8 mouse cellular contexts compared by ENCODE assay signal in the genomic region with DNA sequence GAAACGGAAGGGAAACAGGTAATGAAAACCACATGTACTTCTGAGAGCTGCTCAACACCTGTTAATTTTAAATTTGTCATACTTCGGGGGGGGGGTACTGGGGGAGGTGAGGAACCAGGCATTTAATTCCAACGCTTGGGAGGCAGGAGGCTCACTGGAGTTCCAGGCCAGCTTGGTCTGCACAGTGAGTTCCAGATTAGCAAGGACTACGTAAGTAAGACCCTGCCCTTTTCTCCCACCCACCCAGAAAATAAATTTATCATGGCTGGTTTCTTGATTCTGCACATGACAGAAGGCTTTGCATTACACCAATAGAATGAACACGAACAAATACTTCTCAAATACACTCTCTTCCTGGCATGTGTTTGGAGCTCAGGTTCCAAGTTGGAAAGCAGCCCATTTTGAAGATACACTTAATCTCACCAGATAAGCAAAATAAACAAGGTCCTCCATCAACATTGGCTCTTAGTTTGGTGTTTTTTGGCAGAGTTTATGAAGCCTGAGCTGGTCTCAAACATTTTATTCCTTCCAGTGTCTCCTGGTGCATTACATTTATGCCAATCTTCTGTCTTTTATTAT. TPM values are rescaled to one million over a fixed set of nuclear protein-coding genes. Genes with fewer than 3 reads are reported as not detected.
A peak's percentile ranks its signal among the peaks of the same experiment; 100 is the strongest.
DNase-seq lines count a peak whose midpoint lies in the region; ATAC-seq and TF ChIP-seq lines count a peak whose summit lies in the region.

No protein-coding gene starts in this region.

- peaks cover 41% of the 10 kb centered on the region for H3K79me2 ChIP-seq in MEL (ENCODE audit: control insufficient read depth, insufficient read depth, low read length, poor library complexity)

- no peak for TF ChIP-seq POLR2A in MEL (IDR thresholded peaks at IDR 0.05; ENCODE audit: control insufficient read depth in 1 of 2, insufficient read depth in 1 of 2, low read depth in 1 of 2, low read length in 2 of 2, poor library complexity in 1 of 2)
- no peak for TF ChIP-seq POLR2A in olfactory bulb, adult 2 months (IDR thresholded peaks at IDR 0.05; ENCODE audit: insufficient read depth, low read depth, low read length)

- no peak for TF ChIP-seq RAD21 in MEL (IDR thresholded peaks at IDR 0.05; ENCODE audit: low read depth, low read length)

- WGBS in heart, embryonic 10.5 days, result 9% methylated on average over 5 of the region's 5 CpGs
- 20% methylated on average over 5 of the region's 5 CpGs for WGBS in liver, embryonic 12.5 days (ENCODE audit: insufficient replicate concordance)
- WGBS in olfactory bulb, adult 2 months, result 6% methylated on average over 5 of the region's 5 CpGs

- H3K4me2 ChIP-seq in liver, embryonic 12.5 days, result peak overlapping the region; percentile 99

- peak overlapping the region; percentile 41 for H3K27ac ChIP-seq in MEL (ENCODE audit: control insufficient read depth, low read depth, low read length)
- H3K27ac ChIP-seq in heart, embryonic 10.5 days, result peak overlapping the region; percentile 96
- H3K27ac ChIP-seq in liver, embryonic 12.5 days, result peak overlapping the region; percentile 91
- H3K27ac ChIP-seq in olfactory bulb, adult 2 months (ENCODE audit: insufficient read depth, low read depth, low read length), result no peak overlapping the region

- peak in 1 of 2 experiments; percentile 34; a peak in 1 of 4 replicates for TF ChIP-seq EP300 in MEL (IDR thresholded peaks at IDR 0.05; ENCODE audit: low read depth in 1 of 2, low read length in 2 of 2)

- no peak for TF ChIP-seq CTCF in MEL (IDR thresholded peaks at IDR 0.05 in 2 of 3, conservative IDR thresholded peaks at IDR 0.05 in 1 of 3; ENCODE audit: control insufficient read depth in 1 of 3, insufficient read depth in 1 of 3, low read depth in 2 of 3, low read length in 3 of 3, poor library complexity in 1 of 3, severe bottlenecking in 1 of 3)
- no peak for TF ChIP-seq CTCF in olfactory bulb, adult 2 months (IDR thresholded peaks at IDR 0.05; ENCODE audit: insufficient read depth, low read depth, low read length)

- peak overlapping the region; percentile 72 to 77 for H3K4me3 ChIP-seq in MEL (ENCODE audit: control insufficient read depth in 1 of 2, insufficient read depth in 1 of 2, low read depth in 2 of 2, low read length in 2 of 2)
- peak overlapping the region; percentile 85 for H3K4me3 ChIP-seq in heart, embryonic 10.5 days
- H3K4me3 ChIP-seq in liver, embryonic 12.5 days, result peak overlapping the region; percentile 99
- H3K4me3 ChIP-seq in olfactory bulb, adult 2 months (ENCODE audit: insufficient read depth, low read depth, low read length), result peak overlapping the region; percentile 92

- no peaks in the 10 kb centered on the region for H3K9me3 ChIP-seq in MEL (replicated peaks; ENCODE audit: insufficient read depth, low read length)
- no peaks in the 10 kb centered on the region for H3K9me3 ChIP-seq in heart, embryonic 10.5 days
- H3K9me3 ChIP-seq in liver, embryonic 12.5 days (replicated peaks), result no peaks in the 10 kb centered on the region

- H3K27me3 ChIP-seq in MEL (ENCODE audit: control insufficient read depth in 1 of 2, insufficient read depth in 2 of 2, low read length in 2 of 2), result no peaks in the 10 kb centered on the region
- no peaks in the 10 kb centered on the region for H3K27me3 ChIP-seq in heart, embryonic 10.5 days (ENCODE audit: insufficient read depth, poor library complexity, severe bottlenecking)
- H3K27me3 ChIP-seq in liver, embryonic 12.5 days (replicated peaks), result no peaks in the 10 kb centered on the region

- peak; percentile 16 to 39 for DNase-seq in cerebellum, postnatal 10 days
- DNase-seq in cerebellum, adult 18-20 months, result no peak
- DNase-seq in MEL (ENCODE audit: low read depth, low spot score), result peak; percentile 69
- no peak for DNase-seq in heart, embryonic 10.5 days (ENCODE audit: low spot score)
- no peak for DNase-seq in gastrocnemius, postnatal 4 days (ENCODE audit: low spot score in 2 of 2)
- DNase-seq in adrenal gland, adult 8-10 months, result no peak

- H3K4me1 ChIP-seq in MEL (ENCODE audit: control insufficient read depth in 1 of 2, insufficient read depth in 2 of 2, low read length in 2 of 2), result peaks cover 7 to 13% of the 10 kb centered on the region in 2 experiments
- H3K4me1 ChIP-seq in heart, embryonic 10.5 days, result peaks cover 26% of the 10 kb centered on the region
- H3K4me1 ChIP-seq in liver, embryonic 12.5 days, result peaks cover 49% of the 10 kb centered on the region
- H3K4me1 ChIP-seq in olfactory bulb, adult 2 months (ENCODE audit: control insufficient read depth, insufficient read depth, low read length), result no peaks in the 10 kb centered on the region; the same call in 1 of the 2 replicates

- H3K36me3 ChIP-seq in MEL (ENCODE audit: control insufficient read depth in 1 of 2, insufficient read depth in 2 of 2, low read length in 2 of 2), result peaks cover 7 to 35% of the 10 kb centered on the region in 2 experiments
- peaks cover 15% of the 10 kb centered on the region for H3K36me3 ChIP-seq in heart, embryonic 10.5 days
- peaks cover 25% of the 10 kb centered on the region for H3K36me3 ChIP-seq in liver, embryonic 12.5 days

- H3K9ac ChIP-seq in MEL (ENCODE audit: control insufficient read depth, low read depth, low read length, poor library complexity, severe bottlenecking), result peak overlapping the region; percentile 80
- peak overlapping the region; percentile 100 for H3K9ac ChIP-seq in liver, embryonic 12.5 days

- no peak for ATAC-seq in liver, embryonic 12.5 days

TF ChIP-seq in MEL, 35 proteins besides CTCF, POLR2A, EP300 and RAD21 (continues in another document):
- TF ChIP-seq ZNF384 (IDR thresholded peaks at IDR 0.05; ENCODE audit: low read depth, low read length) (no peak), USF1 (IDR thresholded peaks at IDR 0.05; ENCODE audit: low read depth, low read length) (peak; percentile 9; the same call in 1 of the 2 replicates), BHLHE40 (IDR thresholded peaks at IDR 0.05; ENCODE audit: borderline replicate concordance, low read depth, low read length) (0 out of 2 replicates have a peak, but pooled peaks have one; percentile 14), MXI1 (IDR thresholded peaks at IDR 0.05; ENCODE audit: low read depth, low read length) (peak; percentile 66; the same call in 1 of the 2 replicates), MAFK (IDR thresholded peaks at IDR 0.05; ENCODE audit: borderline replicate concordance, low read depth, low read length) (no peak), JUND (IDR thresholded peaks at IDR 0.05; ENCODE audit: low read depth, low read length) (no peak), TCF12 (IDR thresholded peaks at IDR 0.05; ENCODE audit: low read depth, low read length) (no peak; the same call in 1 of the 2 replicates), HCFC1 (IDR thresholded peaks at IDR 0.05; ENCODE audit: low read depth, low read length) (0 out of 2 replicates have a peak, but pooled peaks have one; percentile 36), GATA1 (IDR thresholded peaks at IDR 0.05; ENCODE audit: low read depth, low read length) (peak; percentile 83), SIN3A (IDR thresholded peaks at IDR 0.05; ENCODE audit: low read length) (peak; percentile 68), NRF1 (IDR thresholded peaks at IDR 0.05; ENCODE audit: insufficient read depth, low read depth, low read length, poor library complexity, severe bottlenecking) (no peak)

RNA-seq across cellular contexts. Expression of a gene that starts 1.3 kb away (rescaled TPM):
- total RNA-seq in MEL (2012; rRNA removed), result 14.1 and 15.0 TPM in 2 replicates
- polyA plus RNA-seq in MEL (2012; ENCODE audit: insufficient read depth in 1 of 2, insufficient read length in 2 of 2, low read depth in 1 of 2, low replicate concordance in 2 of 2, missing spikeins in 1 of 2), result 10 to 100 TPM in 1 of 2 experiments, not detected in 1; 28.3 TPM
- 12.7 and 14.9 TPM in 2 replicates for polyA plus RNA-seq in heart, embryonic 10.5 days (2016; fragmentation: Nextera tagmentation; extraction: Ambion mirVana)
- polyA plus RNA-seq in liver, embryonic 12.5 days (2016; fragmentation: Nextera tagmentation; extraction: Ambion mirVana), result 11.3 and 11.6 TPM in 2 replicates
- polyA plus RNA-seq in olfactory bulb, adult 2 months (2012; ENCODE audit: insufficient read depth, insufficient read length, low replicate concordance, missing spikeins), result not detected in 2 replicates
- 1 to 10 TPM; 9.4 to 9.8 TPM for total RNA-seq in gastrocnemius, postnatal 4 days (2021)
- 1 to 10 TPM; 8.4 to 9.7 (median 9.2) TPM for total RNA-seq in adrenal gland, adult 8-10 months (2022)

RNA-seq across cellular contexts. Expression of a gene that starts 21.5 kb away (rescaled TPM):
- 34.3 and 39.3 TPM in 2 replicates for total RNA-seq in MEL (2012; rRNA removed)
- 10 to 100 TPM in 1 of 2 experiments, not detected in 1; 43.6 TPM for polyA plus RNA-seq in MEL (2012; ENCODE audit: insufficient read depth in 1 of 2, insufficient read length in 2 of 2, low read depth in 1 of 2, low replicate concordance in 2 of 2, missing spikeins in 1 of 2)
- 98.6 and 104 TPM in 2 replicates for polyA plus RNA-seq in heart, embryonic 10.5 days (2016; fragmentation: Nextera tagmentation; extraction: Ambion mirVana)
- 55.1 and 57.8 TPM in 2 replicates for polyA plus RNA-seq in liver, embryonic 12.5 days (2016; fragmentation: Nextera tagmentation; extraction: Ambion mirVana)
- not detected in 2 replicates for polyA plus RNA-seq in olfactory bulb, adult 2 months (2012; ENCODE audit: insufficient read depth, insufficient read length, low replicate concordance, missing spikeins)
- 100 to 1,000 TPM; 114 to 123 TPM for total RNA-seq in gastrocnemius, postnatal 4 days (2021)
- 100 to 1,000 TPM; 129 to 150 (median 136) TPM for total RNA-seq in adrenal gland, adult 8-10 months (2022)

RNA-seq across cellular contexts. Expression of a gene that starts 22.5 kb away (rescaled TPM):
- 0.92 and 1.1 TPM in 2 replicates for total RNA-seq in MEL (2012; rRNA removed)
- polyA plus RNA-seq in MEL (2012; ENCODE audit: insufficient read depth in 1 of 2, insufficient read length in 2 of 2, low read depth in 1 of 2, low replicate concordance in 2 of 2, missing spikeins in 1 of 2), result 1 to 10 TPM in 1 of 2 experiments, not detected in 1; 3.0 TPM
- polyA plus RNA-seq in heart, embryonic 10.5 days (2016; fragmentation: Nextera tagmentation; extraction: Ambion mirVana), result 42.0 and 60.3 TPM in 2 replicates
- 2.5 TPM in 2 replicates for polyA plus RNA-seq in liver, embryonic 12.5 days (2016; fragmentation: Nextera tagmentation; extraction: Ambion mirVana)
- polyA plus RNA-seq in olfactory bulb, adult 2 months (2012; ENCODE audit: insufficient read depth, insufficient read length, low replicate concordance, missing spikeins), result not detected in 2 replicates
- 100 to 1,000 TPM; 536 to 560 TPM for total RNA-seq in gastrocnemius, postnatal 4 days (2021)
- 10 to 100 TPM in 2 of 4 experiments, 1 to 10 TPM in 2; 8.6 to 12.5 (median 9.9) TPM for total RNA-seq in adrenal gland, adult 8-10 months (2022)

RNA-seq across cellular contexts. Expression of a gene that starts 57.0 kb away (rescaled TPM):
- 24.4 and 31.7 TPM in 2 replicates for total RNA-seq in MEL (2012; rRNA removed)
- 10 to 100 TPM in 1 of 2 experiments, not detected in 1; 30.4 TPM for polyA plus RNA-seq in MEL (2012; ENCODE audit: insufficient read depth in 1 of 2, insufficient read length in 2 of 2, low read depth in 1 of 2, low replicate concordance in 2 of 2, missing spikeins in 1 of 2)
- 21.5 and 23.8 TPM in 2 replicates for polyA plus RNA-seq in heart, embryonic 10.5 days (2016; fragmentation: Nextera tagmentation; extraction: Ambion mirVana)
- polyA plus RNA-seq in liver, embryonic 12.5 days (2016; fragmentation: Nextera tagmentation; extraction: Ambion mirVana), result 17.1 and 17.7 TPM in 2 replicates
- polyA plus RNA-seq in olfactory bulb, adult 2 months (2012; ENCODE audit: insufficient read depth, insufficient read length, low replicate concordance, missing spikeins), result not detected in 2 replicates
- total RNA-seq in gastrocnemius, postnatal 4 days (2021), result 10 to 100 TPM; 24.5 to 28.3 TPM
- total RNA-seq in adrenal gland, adult 8-10 months (2022), result 10 to 100 TPM; 31.1 to 40.8 (median 35.2) TPM

Comparison
In these comparisons a context has a peak if more than half of its experiments do, and no peak if none do; other contexts are left out.
1. DNase-seq: peak in cerebellum, postnatal 10 days (2 of 2) and MEL (single experiment); none in cerebellum, adult 18-20 months (0 of 2), heart, embryonic 10.5 days (single experiment), gastrocnemius, postnatal 4 days (0 of 2) and adrenal gland, adult 8-10 months (single experiment).
2. RNA of a gene that starts 22.5 kb away (polyA plus RNA-seq): 42.0 to 60.3 TPM in heart, embryonic 10.5 days; 3.0 TPM in MEL, 2.5 TPM in liver, embryonic 12.5 days and not detected in olfactory bulb, adult 2 months; every median in the first group is over 10 times any median in the second.
3. Peak in every context shown above with its lines, with median percentiles within 50 percentile points of each other: H3K4me3 ChIP-seq.